Mouse (Mus musculus): Measurements from ENCODE around the gene Olfr1412.
A peak's percentile ranks its signal among the peaks of the same experiment; 100 is the strongest.

Olfr1412 gene

DNA sequence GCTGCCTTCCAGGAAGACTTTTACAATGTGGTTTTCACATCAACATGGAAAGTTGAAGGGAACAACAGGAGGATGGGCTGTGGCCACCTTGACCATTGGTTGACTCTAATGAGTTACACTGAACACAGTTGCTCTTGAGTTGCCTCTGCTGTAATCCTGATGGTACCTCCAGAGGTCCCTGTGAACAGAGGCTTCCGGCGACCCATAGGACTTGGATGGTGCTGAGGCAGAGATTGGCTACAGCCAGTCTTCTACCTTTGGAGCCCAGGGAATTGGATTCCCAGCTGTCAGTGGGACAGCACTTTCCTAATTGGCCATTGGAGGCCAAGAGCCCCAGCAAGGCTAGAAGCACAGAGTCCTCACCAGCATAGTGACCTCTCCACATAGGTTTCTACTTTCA is at the start of gene Olfr1412:
TSS of gene Olfr1412 (plus strand) at position 301 of the 400 bp plus-strand sequence.
- DNase-seq (ENCODE audit: low spot score in 2 of 2): no peak

DNA sequence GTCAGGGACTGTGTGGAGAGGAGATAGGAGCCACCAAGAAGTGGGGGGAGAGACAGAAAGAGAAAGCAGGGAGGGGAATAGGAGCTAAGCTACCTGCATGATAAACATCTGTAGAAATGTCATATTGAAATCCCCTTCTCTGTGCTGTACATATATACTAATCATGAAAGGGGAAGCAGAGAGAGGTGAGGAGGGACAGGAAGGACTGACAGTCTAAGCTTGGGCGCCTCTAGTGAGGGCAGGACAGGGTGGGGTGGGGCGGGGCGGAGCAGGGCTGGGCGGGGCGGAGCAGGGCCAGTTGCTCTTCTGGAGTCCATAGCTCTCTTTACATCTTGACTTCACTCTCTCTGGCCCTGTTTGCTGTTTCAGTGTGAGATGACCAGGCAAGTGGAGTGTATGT is 48.6 kb upstream of the Olfr1412 start:
- no peak for DNase-seq (ENCODE audit: low spot score in 2 of 2)

DNA sequence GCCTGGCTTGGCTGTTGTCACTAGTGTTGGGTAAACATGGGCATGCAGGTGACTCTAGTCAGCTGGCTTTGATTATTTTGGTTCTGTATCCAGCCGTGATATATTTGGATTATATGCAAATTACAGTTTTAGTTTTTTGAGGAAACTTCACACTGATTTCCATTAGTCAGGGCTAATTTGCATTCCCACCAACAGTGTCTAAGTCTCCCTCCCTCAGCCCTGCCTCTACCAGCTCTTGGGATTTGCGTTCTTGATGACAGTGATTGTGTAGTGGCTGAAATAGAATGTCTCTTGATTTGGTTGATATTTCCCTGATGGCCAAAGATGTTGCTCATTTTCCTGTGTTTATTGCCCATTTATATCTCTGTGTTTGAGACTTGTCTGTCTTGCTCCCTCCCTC is 46.5 kb upstream of the Olfr1412 start:
- no peak for DNase-seq (ENCODE audit: low spot score in 2 of 2)

DNA sequence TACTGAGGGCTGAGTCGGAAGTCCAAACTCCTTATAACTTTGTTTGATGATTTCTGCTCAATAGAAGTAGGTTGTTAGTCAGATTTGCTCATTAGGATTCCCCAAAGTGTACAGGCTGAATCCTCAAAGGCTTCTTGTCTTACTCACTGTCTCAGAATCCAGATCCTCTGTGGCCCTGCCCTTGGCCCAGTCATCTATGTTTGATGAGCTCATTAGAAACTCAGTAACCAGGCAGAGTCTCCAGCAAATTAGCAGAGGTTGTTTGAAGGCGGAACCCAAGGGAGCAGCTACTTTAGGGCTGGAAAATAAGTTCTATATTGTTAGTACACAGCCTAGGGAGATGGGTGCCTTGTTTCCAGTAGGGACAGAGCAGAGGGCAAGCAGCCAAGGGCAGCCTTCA is 39.6 kb upstream of the Olfr1412 start:
- no peak for DNase-seq (ENCODE audit: low spot score in 2 of 2)

DNA sequence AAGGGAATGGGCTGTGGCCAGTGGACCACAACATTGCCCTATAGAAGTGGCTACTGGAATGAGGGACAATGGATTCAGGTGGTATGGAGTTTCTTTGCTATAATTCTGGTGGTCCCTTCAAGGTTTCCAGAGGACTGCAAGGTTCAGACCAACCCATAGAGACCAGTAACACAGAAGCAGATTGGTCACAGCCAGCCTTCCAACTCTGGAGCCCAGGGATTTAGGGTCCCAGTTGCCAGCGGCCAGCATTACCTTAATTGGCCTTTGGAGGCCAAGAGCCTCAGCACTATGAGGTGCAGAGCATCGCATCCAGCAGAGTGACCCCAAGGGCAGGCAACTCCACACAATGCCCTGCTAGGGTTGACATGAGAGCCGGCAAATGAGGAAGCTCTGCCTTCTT is 14.6 kb upstream of the Olfr1412 start, which contains the start of gene Olfr1413:
TSS of gene Olfr1413 (plus strand) at position 301 of the 400 bp plus-strand sequence.
- DNase-seq (ENCODE audit: low spot score in 2 of 2): no peak

DNA sequence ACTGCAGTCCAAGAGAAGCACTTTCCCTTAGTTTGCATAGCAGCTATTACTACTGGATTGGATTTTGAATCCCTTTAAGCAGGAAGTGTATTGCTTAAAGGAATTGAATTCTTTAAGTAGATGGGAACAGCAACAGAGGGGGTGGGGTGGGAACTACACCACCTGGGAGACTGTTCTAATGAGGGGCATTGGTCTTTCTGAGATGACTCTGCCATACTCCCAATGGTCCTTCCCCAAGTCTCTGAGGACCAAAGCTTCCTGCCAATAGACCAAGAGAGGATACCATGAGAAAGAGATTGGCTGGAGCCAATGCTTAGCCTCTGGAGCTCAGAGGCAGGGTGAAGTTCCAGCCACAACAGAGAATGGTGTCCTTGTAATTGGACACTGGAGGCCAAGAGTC is 8.5 kb downstream of the Olfr1412 start, which contains the start of gene Olfr1411:
TSS of gene Olfr1411 (plus strand) at position 301 of the 400 bp plus-strand sequence.
- DNase-seq (ENCODE audit: low spot score in 2 of 2): no peak

DNA sequence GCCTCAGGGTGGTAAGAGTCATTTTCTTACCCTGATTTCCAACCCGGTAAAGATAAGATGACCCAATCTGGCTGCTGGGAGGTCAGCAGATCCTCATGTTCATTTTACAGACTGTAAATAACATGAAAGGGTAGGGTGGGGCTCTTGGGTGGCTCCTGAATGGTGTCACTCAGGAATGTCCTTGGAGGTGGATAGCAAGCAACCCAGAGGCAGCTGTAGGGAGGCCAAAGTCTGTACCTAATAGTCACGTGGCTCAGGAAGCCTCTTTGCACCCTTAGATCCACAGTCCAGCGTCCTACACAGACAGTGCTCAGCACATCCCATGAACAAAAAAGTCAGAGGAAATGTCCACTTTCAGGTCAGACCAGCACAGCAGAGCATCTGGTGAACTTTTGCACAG is 10.4 kb downstream of the Olfr1412 start:
- no peak for DNase-seq (ENCODE audit: low spot score in 2 of 2)

DNA sequence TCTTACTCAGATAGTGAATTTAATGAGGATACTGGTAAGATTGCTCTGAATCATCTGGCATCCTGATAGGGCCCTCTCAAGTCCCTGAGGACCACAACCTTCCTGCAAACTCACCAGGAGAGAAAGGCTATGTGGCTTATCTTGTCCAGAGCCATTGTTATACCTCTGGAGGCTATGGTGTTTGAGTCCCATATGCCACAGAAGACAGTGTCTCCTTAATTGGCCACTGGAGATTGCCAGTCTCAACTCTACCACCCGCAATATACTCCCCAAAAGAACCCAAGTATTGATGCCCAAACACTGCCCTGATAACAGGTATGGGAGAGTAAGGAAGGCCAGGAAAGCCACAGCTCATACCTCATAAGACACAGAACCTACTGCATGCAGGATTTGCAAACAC is 19.9 kb downstream of the Olfr1412 start, which contains the start of gene Olfr1410:
TSS of gene Olfr1410 (plus strand) at position 301 of the 400 bp plus-strand sequence.
- DNase-seq (ENCODE audit: low spot score in 2 of 2): no peak

DNA sequence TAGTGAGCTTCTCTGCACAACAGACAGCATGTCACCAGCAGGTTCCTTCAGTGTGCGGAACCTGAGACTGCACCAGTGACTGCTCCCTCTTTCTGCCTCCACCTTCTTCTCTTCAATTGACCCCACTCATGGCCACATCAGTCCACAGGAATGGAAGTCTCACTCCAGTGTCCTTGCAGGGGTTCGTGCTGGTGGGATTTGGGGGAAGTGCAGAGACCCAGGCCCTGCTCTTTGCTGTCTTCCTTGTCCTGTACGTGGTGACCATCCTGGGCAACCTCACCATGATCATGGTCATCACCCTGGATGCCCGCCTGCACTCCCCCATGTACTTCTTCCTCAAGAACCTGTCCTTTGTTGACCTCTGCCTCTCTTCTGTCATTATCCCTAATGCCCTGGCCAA is 22.1 kb downstream of the Olfr1412 start:
- no peak for DNase-seq (ENCODE audit: low spot score in 2 of 2)

DNA sequence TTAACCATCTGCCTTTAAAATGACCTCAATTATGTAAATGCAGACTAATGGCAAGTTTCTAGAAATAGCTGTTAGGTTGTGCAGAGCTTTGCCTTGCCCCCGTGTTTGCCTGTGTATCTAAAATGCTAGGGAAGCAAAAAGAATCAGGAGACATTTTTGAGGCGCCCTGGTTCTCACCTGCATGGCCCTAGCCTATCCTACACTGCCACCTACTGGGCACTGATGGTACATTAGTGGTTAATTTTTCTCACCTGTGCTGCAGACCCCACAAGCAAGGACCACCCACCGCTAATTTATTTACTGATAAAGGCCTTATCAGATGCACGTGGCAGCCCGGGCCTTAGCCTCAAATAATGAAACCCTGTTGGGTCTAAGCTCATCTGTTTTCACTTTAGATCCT is 25.4 kb downstream of the Olfr1412 start:
- peak; percentile 40 to 71 for DNase-seq (ENCODE audit: low spot score in 2 of 2)

DNA sequence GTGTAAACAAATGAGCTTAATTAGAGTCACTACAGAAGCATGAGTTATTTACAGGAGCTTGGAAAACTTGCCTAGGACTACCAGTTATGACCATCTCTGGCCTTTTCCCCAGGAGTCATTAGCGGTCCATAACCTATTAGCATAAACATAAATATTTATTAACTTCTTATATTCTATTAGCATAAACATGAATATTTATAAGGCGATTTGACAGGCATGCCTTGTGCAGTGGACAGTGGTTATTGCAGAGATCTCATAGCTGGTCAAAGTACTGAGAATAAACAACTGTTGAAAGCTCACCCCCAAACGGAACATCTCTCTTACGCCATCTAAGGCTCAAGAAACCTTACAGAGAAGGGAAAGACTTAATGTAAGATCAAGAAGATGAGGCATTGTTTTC is 27.6 kb downstream of the Olfr1412 start:
- no peak for DNase-seq (ENCODE audit: low spot score in 2 of 2)

DNA sequence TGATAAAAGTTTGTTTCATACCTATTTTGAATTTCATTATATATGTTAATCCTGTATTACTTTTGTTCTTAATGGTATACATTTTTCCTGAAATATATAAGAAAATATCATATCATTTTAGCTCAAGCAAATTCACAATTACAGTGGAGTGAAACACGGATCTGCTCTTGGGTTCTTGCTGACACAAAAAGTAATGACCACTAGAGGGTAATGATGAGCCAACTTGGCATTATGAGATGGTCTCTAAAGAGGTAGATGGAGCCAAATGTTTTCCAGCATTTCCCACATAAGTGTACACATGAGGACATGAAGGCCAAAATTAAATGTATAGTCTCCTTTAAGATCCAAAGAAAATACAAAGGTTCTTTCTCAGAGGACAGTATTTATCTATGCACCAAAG is 28.9 kb downstream of the Olfr1412 start:
- no peak for DNase-seq (ENCODE audit: low spot score in 2 of 2)

DNA sequence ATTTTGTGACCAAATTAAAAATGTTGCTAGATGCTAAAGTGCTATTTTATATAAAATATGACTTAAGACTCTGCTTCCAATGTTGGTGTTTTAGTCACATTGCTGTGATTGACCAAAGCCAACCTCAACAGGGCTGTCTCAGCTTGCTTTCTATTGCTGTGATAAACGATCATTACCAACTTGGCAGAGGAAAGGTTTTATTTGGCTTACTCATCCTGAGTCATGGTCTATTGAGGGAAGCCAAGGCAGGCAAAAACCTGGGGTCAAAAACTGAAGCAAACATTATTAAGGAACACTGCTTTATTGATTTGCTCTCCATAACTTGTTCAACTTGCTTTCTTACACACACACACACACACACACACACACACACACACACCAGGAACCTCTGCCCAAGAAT is 30.5 kb downstream of the Olfr1412 start:
- no peak for DNase-seq (ENCODE audit: low spot score in 2 of 2)

DNA sequence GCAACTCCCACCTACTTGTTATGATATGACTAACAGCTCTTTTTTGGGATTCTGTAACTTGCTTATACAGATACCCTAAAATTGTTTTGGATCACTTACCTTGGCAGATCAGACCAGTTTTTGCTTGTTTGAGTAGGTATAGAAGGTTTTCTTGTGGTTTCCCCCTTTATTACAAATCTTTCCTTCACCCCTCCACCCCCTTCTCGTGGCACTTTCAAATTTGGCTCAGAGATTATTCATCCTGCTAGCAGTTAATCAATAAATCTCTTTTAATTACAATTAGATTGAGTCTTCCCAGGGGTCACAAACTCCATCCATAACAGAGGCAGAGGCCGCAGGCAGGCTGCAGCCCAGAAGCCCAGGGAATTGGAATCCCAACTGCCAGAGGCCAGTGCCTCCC is 31.9 kb downstream of the Olfr1412 start, which contains the start of gene Olfr12:
TSS of gene Olfr12 (plus strand) at position 301 of the 400 bp plus-strand sequence.
- DNase-seq (ENCODE audit: low spot score in 2 of 2): no peak

DNA sequence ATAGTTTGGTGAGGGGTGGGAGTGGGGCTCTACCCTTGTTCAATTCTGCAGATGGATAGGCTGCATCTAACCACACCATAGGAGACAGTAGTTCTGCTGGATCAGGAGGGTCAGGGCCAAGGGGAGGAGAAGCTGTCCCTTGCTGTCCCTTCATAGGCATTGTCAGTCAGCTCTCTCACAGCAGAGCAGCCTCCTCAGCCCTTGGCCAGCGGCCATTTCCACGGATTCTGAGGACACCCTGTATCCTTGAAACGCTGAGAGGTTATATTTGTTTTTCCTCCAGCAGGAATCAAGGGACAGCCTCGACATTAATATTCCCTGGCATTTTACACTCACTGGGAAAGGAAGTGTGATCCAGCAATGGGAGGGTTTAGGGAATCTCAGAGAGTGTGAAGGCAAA is 32.8 kb downstream of the Olfr1412 start:
- no peak for DNase-seq (ENCODE audit: low spot score in 2 of 2)

DNA sequence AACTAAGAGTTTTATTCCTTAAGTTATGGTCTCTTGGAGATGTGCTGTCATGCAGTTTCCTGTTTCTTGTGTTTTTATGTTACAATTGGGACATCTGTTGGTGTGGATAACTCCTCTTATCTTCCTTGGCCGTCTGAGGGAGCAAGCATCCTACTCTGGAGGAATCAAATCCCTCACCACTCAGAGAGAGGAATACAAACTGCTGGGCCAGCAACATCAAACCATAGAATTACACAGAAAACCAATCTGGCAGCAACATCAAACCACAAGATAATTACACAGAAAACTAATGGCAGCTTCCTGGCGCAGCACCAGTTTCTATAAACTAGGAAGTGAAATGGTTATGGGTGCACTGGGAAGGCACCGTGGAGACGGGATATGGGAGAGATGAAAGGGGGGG is 42.6 kb downstream of the Olfr1412 start:
- peak in 1 of 2 experiments; percentile 10 for DNase-seq (ENCODE audit: low spot score in 2 of 2)

DNA sequence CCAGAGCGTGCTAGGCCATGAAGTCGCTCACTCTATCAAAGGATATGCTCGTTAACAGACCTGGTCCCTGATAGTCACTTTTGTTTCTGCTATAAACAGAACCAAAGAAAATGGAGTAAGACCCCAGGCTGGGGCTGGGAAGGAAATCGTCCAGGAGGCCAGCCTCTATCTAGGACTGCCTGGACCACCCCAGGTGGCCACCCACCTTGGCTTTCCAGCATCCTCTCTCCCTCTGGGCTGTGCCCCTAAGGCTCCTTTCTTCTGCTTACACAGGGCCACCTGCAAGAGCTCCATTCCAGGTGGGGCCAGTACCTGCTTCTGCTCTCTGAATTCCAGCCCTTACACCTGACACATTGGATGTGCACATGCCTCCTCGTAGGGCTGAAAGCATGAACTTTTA is 46.6 kb downstream of the Olfr1412 start:
- DNase-seq (ENCODE audit: low spot score in 2 of 2): no peak

DNA sequence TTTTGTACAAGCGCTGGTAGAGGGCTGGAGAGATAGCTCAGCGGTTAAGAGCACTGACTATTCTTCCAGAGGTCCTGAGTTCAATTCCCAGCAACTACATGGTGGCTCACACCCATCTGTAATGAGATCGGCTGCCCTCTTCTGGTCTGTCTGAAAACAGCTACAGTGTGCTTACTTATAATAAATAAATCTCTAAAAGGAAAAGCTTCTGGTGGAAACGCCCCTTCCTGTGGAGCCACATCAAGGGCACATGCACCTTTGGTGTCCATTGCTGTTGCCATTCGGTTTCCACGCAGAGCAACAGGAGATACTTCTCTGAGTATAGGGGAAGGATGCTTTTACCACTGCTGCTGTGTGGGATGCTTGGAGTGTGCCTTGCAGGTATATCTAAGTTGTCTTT is 47.4 kb downstream of the Olfr1412 start:
- DNase-seq (ENCODE audit: low spot score in 2 of 2): peak in 1 of 2 experiments; percentile 7

DNA sequence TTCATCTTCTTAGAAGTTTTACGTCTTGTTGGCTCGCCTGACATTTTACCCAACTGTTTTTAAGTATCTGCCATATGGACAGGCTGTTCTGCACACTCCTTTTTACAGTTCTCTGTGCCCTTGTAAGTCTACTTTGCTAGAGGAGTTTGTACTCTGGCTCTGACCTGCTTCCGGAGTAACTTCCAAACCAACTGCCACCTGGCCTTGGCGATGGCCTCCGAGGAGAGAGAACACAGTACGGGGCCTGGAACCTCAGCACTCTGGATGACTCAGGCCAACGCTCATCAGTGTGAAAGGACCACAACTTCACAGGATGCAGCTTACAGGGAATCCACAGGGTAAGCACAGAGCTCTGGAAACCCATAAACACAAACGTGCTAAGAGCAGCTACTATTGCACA is 48.1 kb downstream of the Olfr1412 start:
- peak in 1 of 2 experiments; percentile 5 for DNase-seq (ENCODE audit: low spot score in 2 of 2)

DNA sequence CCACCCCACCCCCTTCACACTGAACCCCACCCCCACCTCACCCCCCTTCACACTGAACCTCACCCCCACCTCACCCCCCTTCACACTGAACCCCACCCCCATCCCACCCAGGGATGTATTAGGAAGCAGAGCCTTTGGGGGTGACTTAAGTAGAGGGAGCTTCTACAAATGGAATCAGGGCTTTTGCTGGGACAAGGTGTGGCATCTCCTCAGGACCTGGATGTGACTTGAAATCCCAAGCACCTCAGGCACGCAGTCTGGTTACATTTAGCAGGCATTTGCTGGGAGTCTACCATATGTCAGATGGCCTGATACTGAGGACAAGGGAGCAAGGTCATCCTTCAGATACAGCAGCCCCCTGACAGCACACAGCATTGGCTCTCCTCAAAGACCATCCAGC is 49.0 kb downstream of the Olfr1412 start:
- DNase-seq (ENCODE audit: low spot score in 2 of 2): no peak

DNA sequence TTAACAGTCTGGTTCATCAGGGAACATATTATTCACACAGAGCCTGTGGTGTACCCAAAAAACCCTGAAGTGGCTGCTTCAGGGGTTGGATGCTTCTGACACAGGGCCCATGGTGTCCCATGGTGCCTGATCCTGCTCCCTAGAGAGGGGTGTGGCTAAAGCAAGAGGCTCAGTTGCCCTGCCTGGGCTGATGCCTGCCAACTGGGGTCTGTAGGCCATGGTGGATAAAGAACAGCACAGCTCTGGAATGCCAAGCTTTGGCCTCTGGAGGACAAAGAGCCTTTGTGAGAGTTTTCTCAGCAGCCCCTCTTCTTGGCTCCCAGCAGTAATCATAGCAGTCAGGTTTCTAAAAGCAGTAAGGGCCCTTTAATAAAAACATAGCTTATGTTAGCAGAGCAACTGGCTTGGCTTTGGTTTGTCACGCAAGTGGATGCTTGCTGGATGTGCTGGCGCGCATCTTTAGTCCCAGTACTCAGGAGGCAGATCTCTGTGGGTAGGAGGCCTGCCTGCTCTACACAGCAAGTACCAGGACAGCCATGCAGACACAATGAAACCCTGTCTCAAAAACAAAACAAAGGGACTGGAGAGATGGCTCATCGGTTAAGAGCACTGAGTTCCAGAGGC is 49.5 kb downstream of the Olfr1412 start:
- peak in 1 of 2 experiments; percentile 18 for DNase-seq (ENCODE audit: low spot score in 2 of 2)

DNA sequence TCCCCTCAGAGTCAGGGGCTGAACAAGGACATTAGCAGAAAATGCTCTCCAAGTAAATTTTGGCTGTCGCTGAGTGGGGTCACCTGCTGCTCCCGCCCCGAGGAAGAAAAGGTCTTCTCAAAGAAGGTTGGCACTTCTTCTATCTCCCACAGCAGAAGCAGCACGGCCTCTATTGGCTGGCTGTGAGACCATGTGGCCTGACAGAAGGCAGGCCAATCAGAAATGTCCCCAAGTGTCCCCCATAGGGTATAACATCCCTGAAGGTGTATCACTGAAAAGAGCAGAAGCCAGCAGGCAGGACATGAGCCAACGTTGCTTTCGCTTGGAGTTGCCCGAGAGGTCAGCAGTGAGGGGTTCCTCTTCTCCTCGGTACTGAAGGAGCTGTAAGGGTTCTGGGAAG is 50.4 kb downstream of the Olfr1412 start:
- peak in 1 of 2 experiments; percentile 16 for DNase-seq (ENCODE audit: low spot score in 2 of 2)

DNA sequence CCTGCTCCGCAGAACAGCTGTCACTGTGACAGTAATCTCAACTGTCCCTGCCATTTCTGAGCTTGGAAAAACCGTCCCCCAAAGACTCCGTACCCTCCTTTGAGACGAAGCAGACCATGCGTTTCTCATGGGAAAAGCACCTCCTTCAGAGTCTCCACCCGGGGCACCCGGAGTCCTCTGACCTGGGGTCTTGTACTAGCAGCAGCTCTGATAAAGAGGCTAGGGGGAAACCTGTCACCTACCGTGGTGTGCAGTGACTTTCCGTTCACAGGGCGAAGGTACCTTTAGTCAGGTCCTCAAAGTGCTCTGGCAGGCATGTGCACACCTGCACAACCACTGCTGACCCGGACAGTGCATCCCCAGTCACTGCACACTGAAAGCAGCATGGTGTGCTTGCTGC is 51.1 kb downstream of the Olfr1412 start:
- peak in 1 of 2 experiments; percentile 11 for DNase-seq (ENCODE audit: low spot score in 2 of 2)

Data from cerebellum, postnatal 4 days (tissue).